Mouse (Mus musculus): ENCODE data around the gene Ifna4.
"Not testable (repeated sequence)": the region's sequence is repeated elsewhere in the genome, so short reads cannot be mapped to it uniquely, and the experiment has no call there.

Gene Ifna4

GRCm38 (mm10) chr4:88841438-88841911, at the start of gene Ifna4:
Ifna4 (plus strand) TSS chr4:88841861.
- DNase-seq = no peak

GRCm38 (mm10) chr4:88793936-88794675, 47.6 kb upstream of the Ifna4 start, which contains the start of gene Gm13275:
Gm13275 (plus strand) TSS chr4:88794487.
- peak; percentile 50 to 74 for DNase-seq

- DNase-seq = not testable (repeated sequence)
These were observed 44.6 kb upstream of the Ifna4 start, which contains the start of gene Gm13279 for GRCm38 (mm10) chr4:88797097-88797496. Gm13279 (plus strand) TSS chr4:88797397.

- DNase-seq = not testable (repeated sequence)
These were observed 42.3 kb upstream of the Ifna4 start, which contains the start of gene Gm13285 for GRCm38 (mm10) chr4:88799365-88799764. Gm13285 (plus strand) TSS chr4:88799665.

- not testable (repeated sequence) for DNase-seq
These were observed 38.7 kb upstream of the Ifna4 start, which contains the start of gene Gm13287 for GRCm38 (mm10) chr4:88802954-88803353. Gm13287 (plus strand) TSS chr4:88803254.

- not testable (repeated sequence) for DNase-seq
These were observed 36.4 kb upstream of the Ifna4 start, which contains the start of gene Gm13288 for GRCm38 (mm10) chr4:88805231-88805630. Gm13288 (plus strand) TSS chr4:88805531.

- not testable (repeated sequence) for DNase-seq
These were observed 35.9 kb upstream of the Ifna4 start for GRCm38 (mm10) chr4:88805761-88806160.

GRCm38 (mm10) chr4:88815928-88816327, 25.7 kb upstream of the Ifna4 start, which contains the start of gene Ifna7:
Ifna7 (plus strand) TSS chr4:88816228.
- no peak for DNase-seq

GRCm38 (mm10) chr4:88819659-88820058, 22.0 kb upstream of the Ifna4 start, which contains the start of gene Ifna11:
Ifna11 (plus strand) TSS chr4:88819959.
- no peak for DNase-seq

GRCm38 (mm10) chr4:88822995-88823394, 18.7 kb upstream of the Ifna4 start:
- DNase-seq = no peak

GRCm38 (mm10) chr4:88827116-88827515, 14.5 kb upstream of the Ifna4 start, which contains the start of gene Ifna6:
Ifna6 (plus strand) TSS chr4:88827416.
- not testable (repeated sequence) for DNase-seq

GRCm38 (mm10) chr4:88830523-88830922, 11.1 kb upstream of the Ifna4 start:
- peak in 1 of 2 experiments; percentile 15 for DNase-seq

GRCm38 (mm10) chr4:88835225-88835624, 6.4 kb upstream of the Ifna4 start, which contains the start of gene Ifna5:
Ifna5 (plus strand) TSS chr4:88835525.
- DNase-seq = not testable (repeated sequence)

GRCm38 (mm10) chr4:88838828-88839227, 2.8 kb upstream of the Ifna4 start:
- no peak for DNase-seq

GRCm38 (mm10) chr4:88840058-88840457, 1.6 kb upstream of the Ifna4 start:
- no peak for DNase-seq

GRCm38 (mm10) chr4:88845334-88845733, 3.7 kb downstream of the Ifna4 start:
- no peak for DNase-seq

- no peak for DNase-seq
These were observed 8.0 kb downstream of the Ifna4 start, which contains the start of gene Ifna1 for GRCm38 (mm10) chr4:88849698-88850097. Ifna1 (plus strand) TSS chr4:88850087.

GRCm38 (mm10) chr4:88851026-88851763, 9.5 kb downstream of the Ifna4 start:
- DNase-seq = no peak

GRCm38 (mm10) chr4:88859214-88859613, 17.6 kb downstream of the Ifna4 start:
- no peak for DNase-seq

GRCm38 (mm10) chr4:88863309-88863708, 21.6 kb downstream of the Ifna4 start:
- DNase-seq = no peak

- no peak for DNase-seq
These were observed 22.9 kb downstream of the Ifna4 start for GRCm38 (mm10) chr4:88864599-88864998.

GRCm38 (mm10) chr4:88865011-88865569, 23.4 kb downstream of the Ifna4 start:
- no peak for DNase-seq
